ENCODE assay signal across 8 mouse cellular contexts in genomic region chr15:12119129-12119466, GRCm38 (mm10). TPM values are rescaled to one million over a fixed set of nuclear protein-coding genes. Genes with fewer than 3 reads are reported as not detected.
A peak's percentile ranks its signal among the peaks of the same experiment; 100 is the strongest.
DNase-seq lines count a peak whose midpoint lies in the region; ATAC-seq and TF ChIP-seq lines count a peak whose summit lies in the region.

No protein-coding gene starts in this region.

- peak overlapping the region; percentile 76 for H3ac ChIP-seq in myocyte (ENCODE audit: control insufficient read depth, insufficient read length)

- no peak for TF ChIP-seq CTCF in cortical plate, adult 2 months (IDR thresholded peaks at IDR 0.05; ENCODE audit: extremely low read depth, insufficient read depth, low read length)

- H3K79me2 ChIP-seq in myocyte (ENCODE audit: control insufficient read depth, insufficient read depth), result peaks cover 59% of the 10 kb centered on the region

- H3K9me3 ChIP-seq in kidney, embryonic 16.5 days (ENCODE audit: low read length), result no peaks in the 10 kb centered on the region

- no peak for ATAC-seq in kidney, embryonic 16.5 days (ENCODE audit: low FRiP score, low TSS enrichment)
- peak; percentile 9 for ATAC-seq in inflammation-experienced regulatory T-cells, adult 6 months

- DNase-seq in kidney, adult 9 months, result no peak
- no peak for DNase-seq in cerebellum, postnatal 4 days (ENCODE audit: low spot score in 2 of 2)
- no peak for DNase-seq in gastrocnemius, postnatal 14 days
- no peak for DNase-seq in thymus, postnatal 36 days

- 3% methylated on average over 7 of the region's 7 CpGs for WGBS in kidney, embryonic 16.5 days

- TF ChIP-seq POLR2A in cortical plate, adult 2 months (IDR thresholded peaks at IDR 0.05; ENCODE audit: extremely low read depth, insufficient read depth, low read length), result no peak
- TF ChIP-seq POLR2A in myocyte (IDR thresholded peaks at IDR 0.05; ENCODE audit: insufficient read length, low read depth), result no peak

- H3K4me2 ChIP-seq in kidney, embryonic 16.5 days (replicated peaks; ENCODE audit: low read depth, low read length), result peak overlapping the region; percentile 77
- H3K4me2 ChIP-seq in myocyte (ENCODE audit: low read depth), result peak overlapping the region; percentile 63

- H3K4me3 ChIP-seq in kidney, embryonic 16.5 days (ENCODE audit: low read length), result peak overlapping the region; percentile 95
- H3K4me3 ChIP-seq in cortical plate, adult 2 months (ENCODE audit: insufficient read depth, low read length), result peak overlapping the region; percentile 81
- H3K4me3 ChIP-seq in myocyte, result peak overlapping the region; percentile 46

- H3K27me3 ChIP-seq in kidney, embryonic 16.5 days (ENCODE audit: insufficient read depth, low read length), result no peaks in the 10 kb centered on the region
- no peaks in the 10 kb centered on the region for H3K27me3 ChIP-seq in myocyte (ENCODE audit: control insufficient read depth, insufficient read depth, insufficient read length)

- intact Hi-C loops in gastrocnemius, postnatal 14 days (cut with DNase I; ENCODE audit: low total_unique reads), result no loop called here

- H3K27ac ChIP-seq in kidney, embryonic 16.5 days (ENCODE audit: low read length), result peak overlapping the region; percentile 92
- no peak overlapping the region for H3K27ac ChIP-seq in cortical plate, adult 2 months (ENCODE audit: insufficient read depth, low read length)

- H3K36me3 ChIP-seq in kidney, embryonic 16.5 days (ENCODE audit: insufficient read depth, low read length), result no peaks in the 10 kb centered on the region
- peaks cover 11% of the 10 kb centered on the region for H3K36me3 ChIP-seq in myocyte (ENCODE audit: control insufficient read depth, insufficient read depth)

- H3K9ac ChIP-seq in kidney, embryonic 16.5 days (replicated peaks; ENCODE audit: low read length), result peak overlapping the region; percentile 100

- H3K4me1 ChIP-seq in kidney, embryonic 16.5 days (ENCODE audit: insufficient read depth, low read length), result peaks cover 6% of the 10 kb centered on the region
- peaks cover 6% of the 10 kb centered on the region; the same call in 1 of the 2 replicates for H3K4me1 ChIP-seq in cortical plate, adult 2 months (ENCODE audit: control insufficient read depth, insufficient read depth, low read length)

TF ChIP-seq in myocyte, 11 proteins besides CTCF, POLR2A, EP300 and RAD21:
- TF ChIP-seq MYOD1 (IDR thresholded peaks at IDR 0.05; ENCODE audit: control insufficient read depth in 1 of 3, insufficient read length in 2 of 3, low read depth in 2 of 3), result no peak
- no peak for TF ChIP-seq MYOG (IDR thresholded peaks at IDR 0.05; ENCODE audit: control insufficient read depth in 1 of 3, insufficient read depth in 1 of 3, insufficient read length in 2 of 3, low read depth in 2 of 3)
- no peak for TF ChIP-seq SRF (IDR thresholded peaks at IDR 0.05; ENCODE audit: control insufficient read depth, insufficient read length, low read depth)
- no peak for TF ChIP-seq TCF3 (IDR thresholded peaks at IDR 0.05; ENCODE audit: insufficient read length, low read depth)
- no peak for TF ChIP-seq REST (IDR thresholded peaks at IDR 0.05; ENCODE audit: insufficient read depth, insufficient read length)
- TF ChIP-seq CEBPB (IDR thresholded peaks at IDR 0.05; ENCODE audit: insufficient read depth, poor library complexity, severe bottlenecking), result no peak
- TF ChIP-seq POLR2AphosphoS2 (IDR thresholded peaks at IDR 0.05; ENCODE audit: insufficient read length, low read depth), result no peak
- no peak for TF ChIP-seq MAX (IDR thresholded peaks at IDR 0.05; ENCODE audit: low read depth)
- no peak for TF ChIP-seq USF1 (IDR thresholded peaks at IDR 0.05; ENCODE audit: low read depth)
- TF ChIP-seq E2F4 (IDR thresholded peaks at IDR 0.05; ENCODE audit: insufficient read depth), result no peak
- no peak for TF ChIP-seq TCF12 (IDR thresholded peaks at IDR 0.05; ENCODE audit: insufficient read depth, poor library complexity, severe bottlenecking)

RNA-seq across cellular contexts. Expression of gene Zfr, which starts 1.5 kb away (rescaled TPM):
- polyA plus RNA-seq in kidney, embryonic 16.5 days (2015; fragmentation: Nextera tagmentation; extraction: Ambion mirVana), result 101 and 108 TPM in 2 replicates
- polyA plus RNA-seq in cortical plate, adult 2 months (2012; rRNA removed), result 147 and 149 TPM in 2 replicates
- polyA plus RNA-seq in inflammation-experienced regulatory T-cells, adult 6 months (2017; shearing (Covaris generic)), result 100 to 1,000 TPM; 159 to 229 (median 184) TPM
- polyA plus RNA-seq in myocyte (2012; fragmentation: generic; extraction: Trizol), result 35.9 TPM
- 10 to 100 TPM; 52.1 to 58.4 TPM for total RNA-seq in gastrocnemius, postnatal 14 days (2021)
